Mouse (Mus musculus): ENCODE data around the gene Capn2.

DNA sequence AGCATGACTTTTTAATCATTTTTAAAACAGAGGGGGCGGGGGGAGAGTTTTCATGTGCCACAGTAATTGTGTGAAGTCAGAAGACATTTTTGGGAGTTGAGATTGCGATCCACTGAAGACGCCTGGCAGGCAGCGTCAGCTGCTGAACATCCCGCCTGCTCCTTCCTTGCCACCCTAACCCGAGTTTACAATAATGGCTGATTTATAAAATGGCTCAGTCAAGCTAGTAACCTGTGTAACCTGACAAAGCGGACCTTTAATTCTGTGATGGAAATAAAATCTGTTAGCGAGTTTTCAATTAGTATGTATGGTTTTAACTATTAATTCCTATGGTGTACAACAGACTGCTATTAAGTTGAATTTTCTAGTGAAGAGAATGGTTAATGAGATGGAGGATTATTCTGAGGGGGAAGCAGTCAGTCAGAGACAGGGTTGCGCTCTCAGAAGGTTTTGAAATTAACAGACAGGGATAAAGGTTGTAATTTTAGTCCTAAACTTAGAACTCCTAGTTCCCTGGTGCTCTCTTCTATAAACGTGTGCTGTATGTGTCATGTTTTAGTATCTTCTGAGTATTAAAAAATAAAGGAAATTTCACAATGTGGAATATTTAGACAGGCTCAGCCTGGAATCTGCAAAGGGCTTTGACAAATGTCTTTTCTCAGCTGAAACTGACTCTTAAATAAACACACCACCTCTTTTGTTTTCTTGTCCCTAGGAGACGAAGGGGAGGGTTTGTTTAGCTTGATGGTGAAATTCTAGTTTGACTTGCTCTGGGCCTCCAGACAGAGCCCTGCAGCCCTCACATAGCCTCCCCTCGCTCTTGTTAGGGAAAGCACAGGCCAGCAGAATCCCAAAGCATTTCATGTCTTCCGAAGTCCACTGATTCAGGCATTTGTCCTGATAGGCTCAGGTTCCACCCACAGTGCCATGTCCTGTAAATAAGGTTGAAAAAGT lies 56.8 kb downstream of the Capn2 start:
- TF ChIP-seq EP300 (IDR thresholded peaks at IDR 0.05; ENCODE audit: low read depth) (no peak), CTCF (IDR thresholded peaks at IDR 0.05; ENCODE audit: low read depth) (no peak)

Measured in liver, postnatal 0 days (tissue).